9 mouse cellular contexts compared by ENCODE assay signal in the genomic region with DNA sequence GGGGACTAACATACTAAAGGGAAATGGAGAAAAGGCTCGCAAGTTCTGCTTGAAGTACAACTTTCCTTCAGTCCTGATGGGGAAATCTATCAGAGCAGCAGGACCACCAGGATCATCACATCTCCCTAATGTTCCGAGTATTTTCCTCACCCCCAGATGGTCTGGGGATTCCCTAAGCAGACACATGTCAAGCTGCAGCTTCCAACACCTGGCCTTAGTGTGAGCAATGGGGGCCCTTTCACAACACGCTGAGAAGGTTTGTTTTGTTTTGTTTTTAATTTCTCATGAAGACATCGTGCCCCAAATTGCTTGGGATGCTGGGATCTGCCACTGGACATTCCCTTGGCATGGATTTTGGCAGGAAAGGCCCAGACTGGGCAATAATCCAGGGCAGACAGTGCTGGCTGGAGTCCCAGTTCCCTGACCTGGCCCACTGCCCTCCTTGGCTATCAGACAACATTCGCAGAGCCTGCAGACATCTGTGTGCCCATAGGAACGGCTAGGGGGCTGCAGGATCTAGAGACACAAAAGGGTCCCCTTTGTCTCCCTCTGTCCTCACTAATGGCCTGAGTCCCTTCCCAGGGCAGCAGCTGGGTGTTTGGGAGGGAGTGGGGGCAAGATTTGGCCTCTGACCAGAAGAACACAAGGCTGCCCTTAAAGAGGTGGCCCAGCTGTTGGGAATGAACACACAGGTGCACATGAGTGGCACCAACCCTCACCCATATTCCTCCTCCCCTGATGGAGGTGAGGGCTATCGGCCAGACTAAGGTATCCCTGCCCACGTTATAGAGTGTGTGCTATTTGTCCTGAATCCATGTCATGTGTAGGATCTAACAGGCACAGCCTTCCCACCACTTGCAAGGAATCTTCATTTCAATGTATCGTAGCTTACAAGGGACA.
DNase-seq lines count a peak whose midpoint lies in the region; ATAC-seq lines count a peak whose summit lies in the region.
"Had no signal": no experiment of that assay in that cellular context is flagged by ENCODE, and none has a peak within 500 bp of the region (broad histone marks: within the 10 kb centered on the region; RNA-seq: fewer than 3 reads in every experiment).

No protein-coding gene starts in this region.

- no peak overlapping the region for H3K4me3 ChIP-seq in forebrain, embryonic 15.5 days
- no peak overlapping the region for H3K4me3 ChIP-seq in forebrain, embryonic 10.5 days
- no peak overlapping the region for H3K4me3 ChIP-seq in midbrain, embryonic 14.5 days (replicated peaks; ENCODE audit: low read depth, low read length)
- H3K4me3 ChIP-seq in midbrain, embryonic 10.5 days, result no peak overlapping the region

- 46% methylated on average over 9 of the region's 9 CpGs for WGBS in forebrain, embryonic 15.5 days
- 85% methylated on average over 9 of the region's 9 CpGs for WGBS in forebrain, embryonic 10.5 days
- 70% methylated on average over 9 of the region's 9 CpGs for WGBS in midbrain, embryonic 14.5 days
- 80% methylated on average over 9 of the region's 9 CpGs for WGBS in midbrain, embryonic 10.5 days

- intact Hi-C loops in left cerebral cortex, postnatal 14 days (cut with DNase I), result no loop called here

- no peaks in the 10 kb centered on the region for H3K36me3 ChIP-seq in forebrain, embryonic 15.5 days
- no peaks in the 10 kb centered on the region for H3K36me3 ChIP-seq in forebrain, embryonic 10.5 days (replicated peaks)
- H3K36me3 ChIP-seq in midbrain, embryonic 14.5 days (ENCODE audit: control insufficient read depth, insufficient read depth, low read length), result no peaks in the 10 kb centered on the region
- H3K36me3 ChIP-seq in midbrain, embryonic 10.5 days, result no peaks in the 10 kb centered on the region

- ATAC-seq in forebrain, embryonic 15.5 days (replicated peaks), result peak; percentile 89
- peak; percentile 58; the same call in 1 of the 2 replicates for ATAC-seq in midbrain, embryonic 14.5 days (ENCODE audit: low FRiP score, low TSS enrichment)

- no peak overlapping the region for H3K9ac ChIP-seq in forebrain, embryonic 15.5 days (replicated peaks)
- no peak overlapping the region for H3K9ac ChIP-seq in midbrain, embryonic 14.5 days (replicated peaks; ENCODE audit: low read length)

- no peak overlapping the region for H3K4me2 ChIP-seq in forebrain, embryonic 15.5 days (replicated peaks)
- H3K4me2 ChIP-seq in midbrain, embryonic 14.5 days (ENCODE audit: low read length), result no peak overlapping the region

- H3K27ac ChIP-seq in forebrain, embryonic 15.5 days (replicated peaks), result no peak overlapping the region
- H3K27ac ChIP-seq in forebrain, embryonic 10.5 days, result no peak overlapping the region
- H3K27ac ChIP-seq in midbrain, embryonic 14.5 days (replicated peaks; ENCODE audit: low read depth, low read length), result no peak overlapping the region
- no peak overlapping the region for H3K27ac ChIP-seq in midbrain, embryonic 10.5 days (replicated peaks)
- H3K27ac ChIP-seq: kidney, postnatal 0 days had no signal

- no peaks in the 10 kb centered on the region for H3K27me3 ChIP-seq in forebrain, embryonic 15.5 days
- H3K27me3 ChIP-seq in forebrain, embryonic 10.5 days (ENCODE audit: poor library complexity, severe bottlenecking), result no peaks in the 10 kb centered on the region
- H3K27me3 ChIP-seq in midbrain, embryonic 14.5 days (ENCODE audit: control insufficient read depth, insufficient read depth, low read length), result no peaks in the 10 kb centered on the region
- no peaks in the 10 kb centered on the region for H3K27me3 ChIP-seq in midbrain, embryonic 10.5 days (ENCODE audit: low read depth, poor library complexity, severe bottlenecking)

- peaks cover 9% of the 10 kb centered on the region; the same call in 1 of the 2 replicates for H3K4me1 ChIP-seq in forebrain, embryonic 15.5 days
- H3K4me1 ChIP-seq in forebrain, embryonic 10.5 days, result peaks cover under 1% of the 10 kb centered on the region
- H3K4me1 ChIP-seq in midbrain, embryonic 14.5 days (ENCODE audit: control insufficient read depth, insufficient read depth, low read length), result no peaks in the 10 kb centered on the region
- no peaks in the 10 kb centered on the region for H3K4me1 ChIP-seq in midbrain, embryonic 10.5 days

- DNase-seq in forebrain, embryonic 10.5 days (ENCODE audit: extremely low spot score, low spot score), result no peak
- peak; percentile 34 for DNase-seq in midbrain, embryonic 14.5 days
- DNase-seq in midbrain, embryonic 10.5 days (ENCODE audit: low spot score), result no peak
- peak; percentile 3 for DNase-seq in gonadal fat pad, adult 2 months (ENCODE audit: low read depth)
- DNase-seq in left cerebral cortex, postnatal 14 days (ENCODE audit: low spot score in 2 of 2), result peak; percentile 39 to 41
- peak; percentile 6 for DNase-seq in testis, postnatal 14 days (ENCODE audit: low spot score)
- no peak for DNase-seq in thymus, postnatal 0 days (ENCODE audit: low spot score)

- no peaks in the 10 kb centered on the region for H3K9me3 ChIP-seq in forebrain, embryonic 15.5 days
- no peaks in the 10 kb centered on the region for H3K9me3 ChIP-seq in forebrain, embryonic 10.5 days
- no peaks in the 10 kb centered on the region for H3K9me3 ChIP-seq in midbrain, embryonic 14.5 days (ENCODE audit: control insufficient read depth, low read length)
- H3K9me3 ChIP-seq in midbrain, embryonic 10.5 days (replicated peaks), result no peaks in the 10 kb centered on the region

Comparison
In these comparisons a context has a peak if more than half of its experiments do, and no peak if none do; other contexts are left out.
1. DNase-seq: peak in midbrain, embryonic 14.5 days (single experiment), gonadal fat pad, adult 2 months (single experiment), left cerebral cortex, postnatal 14 days (2 of 2) and testis, postnatal 14 days (single experiment); none in forebrain, embryonic 10.5 days (single experiment), midbrain, embryonic 10.5 days (single experiment) and thymus, postnatal 0 days (single experiment).